Mouse (Mus musculus) retina, adult 2 months (tissue): Measurements from ENCODE around the gene Arfip2.
A peak's percentile ranks its signal among the peaks of the same experiment; 100 is the strongest.

Source experiments
- DNase-seq: peaks from one replicate; pipeline ENCODE4 v3.0.0-alpha.2; 2012; ENCODE audit warnings: low read depth, low spot score

The Arfip2 gene

GRCm38 (mm10) chr7:105640233-105640893, at the start of gene Arfip2, which contains the start of gene Gm45799:
TSS of gene Arfip2 (minus strand) at chr7:105640416.
TSS of gene Gm45799 (plus strand) at chr7:105640552.
- peak; percentile 98 for DNase-seq

- DNase-seq = no peak
Measured at GRCm38 (mm10) chr7:105685541-105686197, 45.5 kb upstream of the Arfip2 start.

GRCm38 (mm10) chr7:105650639-105651435, 10.6 kb upstream of the Arfip2 start, which contains the start of gene Dnhd1:
TSS of gene Dnhd1 (plus strand) at chr7:105650827.
- DNase-seq = no peak

GRCm38 (mm10) chr7:105641936-105642335, 1.7 kb upstream of the Arfip2 start:
- no peak for DNase-seq

GRCm38 (mm10) chr7:105640894-105641255, 659 bp upstream of the Arfip2 start:
- DNase-seq = no peak

GRCm38 (mm10) chr7:105639756-105640155, 460 bp downstream of the Arfip2 start, which contains the start of gene Timm10b:
TSS of gene Timm10b (plus strand) at chr7:105640056.
- DNase-seq = no peak

- no peak for DNase-seq
Measured at GRCm38 (mm10) chr7:105639304-105639703, 912 bp downstream of the Arfip2 start.

GRCm38 (mm10) chr7:105638776-105639175, 1.4 kb downstream of the Arfip2 start:
- no peak for DNase-seq

- no peak for DNase-seq
Measured at GRCm38 (mm10) chr7:105635726-105636125, 4.5 kb downstream of the Arfip2 start.

GRCm38 (mm10) chr7:105634272-105634920, 5.8 kb downstream of the Arfip2 start:
- DNase-seq = no peak

GRCm38 (mm10) chr7:105633801-105634135, 6.4 kb downstream of the Arfip2 start:
- DNase-seq = no peak

GRCm38 (mm10) chr7:105633127-105633800, 7.0 kb downstream of the Arfip2 start, which contains the start of gene Trim3:
TSS of gene Trim3 (minus strand) at chr7:105633571.
- peak; percentile 77 for DNase-seq

GRCm38 (mm10) chr7:105632551-105632972, 7.7 kb downstream of the Arfip2 start:
- DNase-seq = no peak

GRCm38 (mm10) chr7:105628633-105629032, 11.6 kb downstream of the Arfip2 start:
- no peak for DNase-seq

- no peak for DNase-seq
Measured at GRCm38 (mm10) chr7:105625397-105625796, 14.8 kb downstream of the Arfip2 start.

GRCm38 (mm10) chr7:105621646-105622292, 18.4 kb downstream of the Arfip2 start:
- DNase-seq = no peak

GRCm38 (mm10) chr7:105621053-105621452, 19.2 kb downstream of the Arfip2 start:
- no peak for DNase-seq

GRCm38 (mm10) chr7:105619701-105620100, 20.5 kb downstream of the Arfip2 start:
- DNase-seq = no peak

- DNase-seq = no peak
Measured at GRCm38 (mm10) chr7:105617810-105618209, 22.4 kb downstream of the Arfip2 start.

- DNase-seq = no peak
Measured at GRCm38 (mm10) chr7:105616561-105616960, 23.7 kb downstream of the Arfip2 start.

- DNase-seq = no peak
Measured at GRCm38 (mm10) chr7:105615720-105616119, 24.5 kb downstream of the Arfip2 start.
